Mouse (Mus musculus): ENCODE results near the gene Ceacam9. TPM values are rescaled to one million over a fixed set of nuclear protein-coding genes. Genes with fewer than 3 reads are reported as not detected.

The Ceacam9 gene
- polyA plus RNA-seq, 1 experiment from 2014 or later = not detected

DNA sequence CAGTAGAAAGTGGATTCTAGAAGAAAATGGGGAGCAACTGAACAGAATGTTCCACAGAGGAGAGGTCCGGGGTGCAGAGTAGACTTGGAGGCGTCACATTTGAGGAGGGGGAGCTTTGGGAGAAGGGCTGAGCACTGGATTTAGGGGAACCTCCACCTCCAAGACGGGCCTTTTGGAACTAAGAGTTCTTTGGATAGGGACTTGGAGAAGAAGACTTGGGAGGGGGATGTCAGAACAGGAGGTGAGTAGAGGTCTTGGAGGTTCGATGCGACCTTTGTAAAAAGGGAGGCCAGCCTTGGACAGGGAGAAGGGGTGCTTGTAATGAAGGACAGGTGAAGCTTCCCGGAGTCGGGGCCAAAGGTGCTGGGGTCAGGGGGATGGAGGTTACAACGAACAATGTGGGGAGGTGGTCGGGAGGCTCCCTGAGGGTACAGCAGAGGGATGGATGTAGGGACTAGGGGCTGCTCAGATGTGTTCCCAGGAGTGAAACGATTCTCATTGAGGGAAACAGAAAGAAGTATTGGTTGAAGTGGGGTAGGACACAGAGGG is 17.4 kb downstream of the Ceacam9 start:
- 47% methylated on average over 10 of the region's 10 CpGs for WGBS (ENCODE audit: insufficient replicate concordance)
- Histone ChIP-seq H3K36me3 (replicated peaks; ENCODE audit: insufficient read depth, low read length) (peaks cover 9% of the 10 kb centered on the region), H3K9me3 (ENCODE audit: low read length) (no peaks in the 10 kb centered on the region), H3K4me1 (ENCODE audit: insufficient read depth) (peaks cover 12% of the 10 kb centered on the region), H3K4me2 (ENCODE audit: low read depth, low read length) (peak overlapping the region; percentile 94), H3K27me3 (ENCODE audit: insufficient read depth, low read length) (no peaks in the 10 kb centered on the region), H3K27ac (ENCODE audit: low read depth) (peak overlapping the region; percentile 78), H3K9ac (replicated peaks) (peak overlapping the region; percentile 97), H3K4me3 (ENCODE audit: low read depth, low read length) (peak overlapping the region; percentile 98)
- DNase-seq = no peak
- TF ChIP-seq EP300 (IDR thresholded peaks at IDR 0.05; ENCODE audit: low read depth) (no peak), CTCF (IDR thresholded peaks at IDR 0.05; ENCODE audit: low read depth) (no peak)
- no peak for ATAC-seq

DNA sequence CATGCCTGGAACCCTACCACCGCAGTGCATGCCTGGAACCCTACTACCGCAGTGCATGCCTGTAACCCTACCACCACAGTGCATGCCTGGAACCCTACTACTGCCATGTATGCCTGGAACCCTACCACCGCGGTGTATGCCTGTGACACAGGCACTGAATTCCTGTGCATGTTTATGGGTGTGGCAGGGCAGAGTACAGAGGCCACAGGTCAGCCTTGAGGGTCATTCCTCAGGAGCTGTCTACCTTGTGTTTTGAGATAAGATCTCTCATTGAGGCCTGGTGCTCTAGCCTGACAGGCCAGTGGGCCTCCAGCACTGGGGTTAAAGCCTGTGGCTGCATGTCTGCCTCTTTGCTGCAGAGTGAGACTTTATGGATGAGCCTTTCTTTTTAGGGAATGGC is 23.6 kb downstream of the Ceacam9 start:
- Histone ChIP-seq H3K9me3 (ENCODE audit: low read length) (no peaks in the 10 kb centered on the region), H3K4me2 (ENCODE audit: low read depth, low read length) (no peak overlapping the region), H3K4me3 (ENCODE audit: low read depth, low read length) (no peak overlapping the region), H3K36me3 (replicated peaks; ENCODE audit: insufficient read depth, low read length) (peaks cover 49% of the 10 kb centered on the region), H3K4me1 (ENCODE audit: insufficient read depth) (no peaks in the 10 kb centered on the region), H3K27ac (ENCODE audit: low read depth) (no peak overlapping the region), H3K27me3 (ENCODE audit: insufficient read depth, low read length) (no peaks in the 10 kb centered on the region), H3K9ac (replicated peaks) (no peak overlapping the region)
- no peak for TF ChIP-seq CTCF (IDR thresholded peaks at IDR 0.05; ENCODE audit: low read depth)
- TF ChIP-seq EP300 (IDR thresholded peaks at IDR 0.05; ENCODE audit: low read depth) = no peak
- 83% methylated on average over 4 of the region's 4 CpGs for WGBS (ENCODE audit: insufficient replicate concordance)
- ATAC-seq (no peak), DNase-seq (no peak)

- no peaks in the 10 kb centered on the region for H3K4me1 ChIP-seq (ENCODE audit: insufficient read depth)
- no peaks in the 10 kb centered on the region for H3K27me3 ChIP-seq (ENCODE audit: insufficient read depth, low read length)
- H3K9ac ChIP-seq (replicated peaks) = no peak overlapping the region
- no peak overlapping the region for H3K4me2 ChIP-seq (ENCODE audit: low read depth, low read length)
- 64% methylated on average over 3 of the region's 3 CpGs for WGBS (ENCODE audit: insufficient replicate concordance)
- ATAC-seq (peak; percentile 49; the same call in 1 of the 2 replicates), DNase-seq (peak; percentile 67)
- H3K27ac ChIP-seq (ENCODE audit: low read depth) = no peak overlapping the region
- no peaks in the 10 kb centered on the region for H3K9me3 ChIP-seq (ENCODE audit: low read length)
- no peak overlapping the region for H3K4me3 ChIP-seq (ENCODE audit: low read depth, low read length)
- peaks cover 49% of the 10 kb centered on the region for H3K36me3 ChIP-seq (replicated peaks; ENCODE audit: insufficient read depth, low read length)
- TF ChIP-seq CTCF (IDR thresholded peaks at IDR 0.05; ENCODE audit: low read depth) (peak; percentile 90), EP300 (IDR thresholded peaks at IDR 0.05; ENCODE audit: low read depth) (no peak)
These were observed 24.4 kb downstream of the Ceacam9 start for GRCm38 (mm10) chr7:16746093-16746492.

GRCm38 (mm10) chr7:16747656-16748055 is 25.9 kb downstream of the Ceacam9 start:
- H3K36me3 ChIP-seq (replicated peaks; ENCODE audit: insufficient read depth, low read length) = peaks cover 49% of the 10 kb centered on the region
- no peak overlapping the region for H3K9ac ChIP-seq (replicated peaks)
- no peak overlapping the region for H3K4me2 ChIP-seq (ENCODE audit: low read depth, low read length)
- no peak for ATAC-seq
- 78% methylated on average over 6 of the region's 6 CpGs for WGBS (ENCODE audit: insufficient replicate concordance)
- no peaks in the 10 kb centered on the region for H3K9me3 ChIP-seq (ENCODE audit: low read length)
- H3K4me3 ChIP-seq (ENCODE audit: low read depth, low read length) = no peak overlapping the region
- H3K27me3 ChIP-seq (ENCODE audit: insufficient read depth, low read length) = no peaks in the 10 kb centered on the region
- no peak for TF ChIP-seq CTCF (IDR thresholded peaks at IDR 0.05; ENCODE audit: low read depth)
- no peak for TF ChIP-seq EP300 (IDR thresholded peaks at IDR 0.05; ENCODE audit: low read depth)
- DNase-seq = no peak
- no peak overlapping the region for H3K27ac ChIP-seq (ENCODE audit: low read depth)
- H3K4me1 ChIP-seq (ENCODE audit: insufficient read depth) = no peaks in the 10 kb centered on the region

GRCm38 (mm10) chr7:16752016-16752415 is 30.3 kb downstream of the Ceacam9 start:
- Histone ChIP-seq H3K4me2 (ENCODE audit: low read depth, low read length) (no peak overlapping the region), H3K27me3 (ENCODE audit: insufficient read depth, low read length) (no peaks in the 10 kb centered on the region), H3K9ac (replicated peaks) (no peak overlapping the region), H3K9me3 (ENCODE audit: low read length) (no peaks in the 10 kb centered on the region), H3K4me1 (ENCODE audit: insufficient read depth) (0 out of 2 replicates have a peak, but pooled peaks cover 3% of the 10 kb centered on the region), H3K4me3 (ENCODE audit: low read depth, low read length) (no peak overlapping the region), H3K27ac (ENCODE audit: low read depth) (no peak overlapping the region), H3K36me3 (replicated peaks; ENCODE audit: insufficient read depth, low read length) (peaks cover 26% of the 10 kb centered on the region)
- TF ChIP-seq CTCF (IDR thresholded peaks at IDR 0.05; ENCODE audit: low read depth) = no peak
- no peak for TF ChIP-seq EP300 (IDR thresholded peaks at IDR 0.05; ENCODE audit: low read depth)
- ATAC-seq (no peak), DNase-seq (no peak)
- 81% methylated on average over 12 of the region's 12 CpGs for WGBS (ENCODE audit: insufficient replicate concordance)

- Histone ChIP-seq H3K9ac (replicated peaks) (no peak overlapping the region), H3K36me3 (replicated peaks; ENCODE audit: insufficient read depth, low read length) (no peaks in the 10 kb centered on the region), H3K9me3 (ENCODE audit: low read length) (no peaks in the 10 kb centered on the region), H3K4me3 (ENCODE audit: low read depth, low read length) (no peak overlapping the region), H3K4me1 (ENCODE audit: insufficient read depth) (0 out of 2 replicates have a peak, but pooled peaks cover 7% of the 10 kb centered on the region), H3K4me2 (ENCODE audit: low read depth, low read length) (no peak overlapping the region), H3K27me3 (ENCODE audit: insufficient read depth, low read length) (no peaks in the 10 kb centered on the region), H3K27ac (ENCODE audit: low read depth) (no peak overlapping the region)
- TF ChIP-seq CTCF (IDR thresholded peaks at IDR 0.05; ENCODE audit: low read depth) = no peak
- no peak for TF ChIP-seq EP300 (IDR thresholded peaks at IDR 0.05; ENCODE audit: low read depth)
- WGBS (ENCODE audit: insufficient replicate concordance) = 39% methylated on average over 17 of the region's 17 CpGs
- DNase-seq (no peak), ATAC-seq (no peak)
These were observed 33.8 kb downstream of the Ceacam9 start for GRCm38 (mm10) chr7:16755362-16756017.

Data from liver, postnatal 0 days (tissue).